Mouse (Mus musculus): ENCODE measurements around the gene Ttll13.

Gene Ttll13

DNA sequence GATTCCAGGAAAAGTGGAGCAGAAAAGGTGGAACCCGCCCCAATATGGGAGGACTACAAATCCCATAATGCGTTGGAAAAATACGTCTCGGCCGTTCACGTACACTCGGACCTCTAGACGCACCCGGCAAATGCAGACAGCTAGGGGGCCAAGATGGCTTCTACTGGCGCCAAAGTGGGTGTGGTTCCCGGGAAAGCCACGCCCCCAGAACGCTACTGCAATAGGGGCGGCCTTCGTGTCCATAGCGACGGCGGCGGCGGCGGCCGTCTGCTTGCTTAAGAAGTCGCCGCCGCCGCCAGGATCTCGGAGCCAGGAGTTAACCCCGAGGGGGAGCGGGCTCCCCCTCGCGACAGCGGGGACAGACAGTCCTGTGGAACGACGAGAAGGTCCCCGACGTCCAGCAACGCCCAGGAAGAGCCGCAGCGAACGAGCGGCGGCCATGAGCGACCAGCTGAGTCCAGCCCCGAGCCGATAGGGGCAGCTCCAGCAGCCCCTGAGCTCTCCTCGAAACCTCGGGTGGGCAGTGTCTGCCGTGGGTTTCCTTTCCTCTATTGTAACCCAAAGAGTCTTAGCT, at the start of gene Ttll13:
Gene Ttll13, plus strand, starts transcription at position 229 of the 574 bp plus-strand sequence.
- DNase-seq (ENCODE audit: extremely low spot score, low spot score): peak; percentile 94

DNA sequence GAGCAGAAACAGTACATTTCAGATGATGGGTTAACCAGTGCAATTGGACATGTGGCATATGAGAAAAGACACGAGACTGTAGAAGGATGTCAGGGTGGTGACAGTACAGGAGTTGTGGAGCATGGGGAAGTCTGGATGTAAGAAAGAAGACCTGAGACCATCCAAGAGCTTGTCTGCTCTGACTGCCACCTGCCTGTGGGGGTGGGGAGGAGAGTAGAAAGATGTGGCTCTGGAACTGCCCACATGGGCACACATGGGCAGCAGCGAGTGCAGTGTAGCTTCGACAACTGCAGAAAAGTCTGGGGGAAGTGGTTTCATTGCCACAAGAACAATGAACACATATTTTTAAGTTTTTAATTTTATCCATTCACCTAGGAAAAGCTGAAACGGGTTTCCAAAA, 48.8 kb upstream of the Ttll13 start:
- no peak for DNase-seq (ENCODE audit: extremely low spot score, low spot score)

DNA sequence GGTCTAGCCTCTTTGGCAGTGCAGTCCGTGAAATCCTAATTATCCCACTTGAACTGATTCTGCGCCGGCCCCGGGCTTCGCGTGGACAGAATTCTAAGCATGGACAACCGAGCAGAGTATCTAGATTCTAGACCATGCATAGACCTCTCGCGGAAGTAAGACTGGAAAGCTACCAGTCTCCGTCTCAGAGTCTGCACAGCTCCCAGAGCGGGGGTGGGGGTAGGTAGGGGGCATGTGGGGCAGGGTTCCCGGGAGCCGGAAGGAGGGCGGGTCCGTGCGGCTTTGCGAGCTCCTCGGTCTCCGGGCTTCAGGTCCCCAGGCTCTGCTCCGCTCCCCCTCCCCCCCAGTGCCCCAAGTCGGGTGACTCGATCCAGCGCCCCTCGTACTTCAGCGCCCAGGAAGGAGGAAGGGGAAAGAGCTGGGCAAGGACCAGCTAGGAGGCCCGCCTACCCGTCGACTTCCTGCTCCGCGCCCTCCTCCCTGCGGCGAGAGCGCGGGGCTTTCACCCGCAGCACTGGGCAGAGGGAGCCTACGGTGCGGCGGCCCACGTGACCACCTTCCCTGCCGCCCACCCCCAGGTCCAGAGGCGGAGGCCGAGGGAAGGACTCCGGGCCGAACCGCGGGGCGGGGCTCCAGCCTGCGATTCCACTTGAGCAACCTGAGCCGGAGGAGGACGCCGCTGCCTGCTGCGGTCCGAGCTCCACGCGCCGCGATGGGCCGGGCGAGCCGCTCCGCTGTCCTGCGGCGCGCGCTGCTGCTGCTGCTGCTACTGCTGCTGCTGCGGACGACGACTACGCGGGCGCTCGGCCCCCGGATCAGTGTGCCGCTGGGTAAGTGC, 48.0 kb upstream of the Ttll13 start:
- DNase-seq (ENCODE audit: extremely low spot score, low spot score): peak; percentile 89

DNA sequence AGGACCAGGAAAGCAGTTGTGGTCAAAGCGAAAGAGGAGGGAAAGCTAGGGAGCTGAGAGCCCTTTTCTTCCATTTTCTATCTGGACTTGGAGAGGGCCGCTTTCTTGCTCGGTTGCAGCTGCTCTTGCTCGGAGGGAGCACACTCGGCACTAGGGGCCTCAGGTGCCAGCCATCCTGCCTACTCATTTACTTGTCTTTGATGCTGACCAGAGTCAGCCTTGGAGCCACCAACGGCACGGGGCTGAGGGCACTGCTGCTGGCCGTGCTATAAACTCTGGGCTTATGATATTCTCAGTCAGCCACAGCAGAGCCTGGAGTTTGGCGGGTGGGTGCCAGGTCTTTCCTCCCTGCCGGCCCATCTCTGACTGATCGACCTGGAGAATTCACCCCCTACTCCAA, 47.3 kb upstream of the Ttll13 start:
- DNase-seq (ENCODE audit: extremely low spot score, low spot score): no peak

DNA sequence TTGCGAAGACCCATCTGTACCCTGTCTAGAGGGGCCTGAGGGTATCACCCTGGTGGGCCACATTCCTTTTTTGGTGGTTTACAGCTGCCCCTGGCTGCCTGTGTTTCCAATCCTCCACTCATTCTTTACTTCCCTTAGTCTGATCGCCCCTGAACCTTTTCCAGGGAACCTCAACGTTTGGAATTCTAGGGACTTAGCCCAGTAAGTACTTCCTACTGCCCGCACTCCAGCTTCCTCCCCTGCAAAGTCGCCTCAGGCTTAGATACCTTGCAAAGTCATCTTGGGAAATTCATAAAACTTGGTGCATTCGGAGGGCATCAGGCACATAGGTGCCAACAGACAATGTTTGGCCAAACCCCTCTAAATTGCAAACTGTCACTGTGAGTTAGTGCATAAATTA, 46.9 kb upstream of the Ttll13 start:
- DNase-seq (ENCODE audit: extremely low spot score, low spot score): no peak

DNA sequence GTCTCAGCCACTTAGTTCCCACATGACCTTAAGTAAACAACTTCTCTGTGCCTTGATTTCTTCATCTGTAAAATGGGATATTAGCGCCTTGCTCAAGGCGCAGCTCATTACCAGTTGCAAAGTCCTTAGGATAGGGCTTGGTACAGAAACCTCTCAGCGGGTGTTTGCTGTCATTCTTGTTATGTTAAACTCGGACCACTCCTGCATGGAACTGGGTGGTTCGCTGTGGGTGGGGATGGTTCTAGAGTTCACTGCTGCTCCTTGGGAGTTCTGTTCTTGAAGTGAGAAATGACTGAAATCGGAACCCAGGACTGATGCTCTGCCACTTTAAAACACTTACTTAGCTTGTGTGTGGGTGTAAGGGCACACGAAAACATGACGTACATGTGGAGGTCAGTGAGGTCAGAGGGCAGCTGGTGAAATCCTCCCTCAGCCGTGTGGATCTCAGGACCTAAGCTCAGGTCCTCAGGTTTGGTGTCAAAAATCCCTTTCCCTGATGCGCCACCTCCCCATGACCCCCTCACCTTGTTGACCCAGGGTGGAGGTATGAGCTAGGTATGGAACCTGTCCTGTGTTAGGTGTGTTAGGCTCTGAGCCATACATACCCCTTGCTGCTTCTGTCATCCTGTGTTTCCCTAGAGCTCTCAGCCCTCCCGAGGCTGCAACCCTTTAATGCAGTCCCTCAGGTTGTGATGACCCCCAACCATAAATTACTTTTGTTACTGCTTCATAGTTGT, 46.2 kb upstream of the Ttll13 start:
- no peak for DNase-seq (ENCODE audit: extremely low spot score, low spot score)

DNA sequence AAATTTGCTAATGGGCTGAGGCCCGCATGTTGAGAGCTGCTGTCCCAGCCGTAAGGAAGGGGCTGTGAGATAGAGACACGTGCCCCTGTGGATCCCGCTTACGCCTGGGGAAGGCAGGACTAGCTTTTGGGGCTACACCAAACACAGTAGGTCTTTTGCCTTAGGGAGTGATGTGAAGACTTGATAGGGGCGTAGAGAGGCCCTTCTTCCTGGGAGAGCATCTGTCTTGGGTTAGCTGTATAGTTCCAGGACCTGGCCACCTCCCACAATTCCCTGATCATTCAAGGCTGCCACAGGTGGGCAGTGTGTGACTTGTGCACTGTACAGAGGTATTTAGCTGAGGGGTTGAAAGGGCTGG, 45.6 kb upstream of the Ttll13 start:
- no peak for DNase-seq (ENCODE audit: extremely low spot score, low spot score)

DNA sequence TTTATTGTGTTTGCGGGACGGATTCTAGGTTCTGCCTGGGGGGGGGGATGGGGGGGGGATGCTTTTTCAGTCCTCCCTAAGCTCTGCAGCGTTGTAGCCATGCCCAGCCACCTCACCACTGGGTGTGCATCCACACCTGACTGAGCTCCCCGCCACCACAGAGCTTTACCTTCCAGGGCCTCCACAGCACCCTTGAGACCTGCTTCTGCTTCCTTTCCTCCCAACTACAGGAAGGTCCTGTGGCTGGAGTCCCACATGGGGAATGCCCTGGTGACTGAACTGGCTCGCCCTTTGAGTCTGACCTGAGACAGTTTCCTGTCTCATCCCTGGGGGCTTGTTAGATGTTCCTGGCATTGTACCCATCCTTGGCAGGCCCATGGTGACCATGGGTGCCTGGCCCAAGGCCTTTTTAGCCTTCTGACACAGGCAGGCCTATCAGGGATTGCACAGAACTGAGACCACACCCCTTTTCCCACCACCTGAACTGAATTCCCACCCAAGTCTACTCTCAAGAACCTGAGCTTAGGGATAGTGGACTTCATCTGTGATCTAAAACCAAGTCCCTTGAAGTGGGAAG, 45.1 kb upstream of the Ttll13 start:
- DNase-seq (ENCODE audit: extremely low spot score, low spot score): no peak

DNA sequence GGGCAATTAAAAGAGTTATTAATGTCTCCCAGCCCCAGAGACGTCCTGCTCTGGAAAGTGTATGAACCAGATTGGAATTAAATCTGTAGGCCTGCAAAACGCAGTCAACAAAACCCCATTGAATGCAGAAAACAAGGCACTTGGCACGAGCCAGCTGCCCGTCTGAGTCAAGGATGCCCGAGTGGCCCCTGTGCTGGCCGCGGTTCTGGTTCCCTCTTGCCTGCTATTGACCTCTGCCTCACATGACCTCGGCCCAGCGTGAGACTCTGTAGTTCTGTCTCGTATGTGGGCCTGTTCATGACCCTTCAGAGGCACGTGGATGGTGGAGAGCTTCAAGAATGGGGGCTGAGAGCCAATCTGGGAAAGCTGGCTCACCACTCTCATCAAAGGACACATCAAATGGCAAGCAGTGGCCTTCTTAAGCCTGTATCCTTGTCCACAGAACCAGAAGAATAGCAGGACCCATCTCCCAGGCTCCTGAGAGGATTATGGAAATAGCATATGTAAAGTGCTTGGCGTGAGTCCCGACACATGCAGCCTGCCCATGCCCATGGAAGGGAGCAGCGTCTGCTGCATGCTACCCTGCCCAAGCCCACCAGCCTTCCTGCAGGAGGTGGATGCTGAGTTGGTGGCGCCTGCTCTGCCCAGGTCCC, 44.2 kb upstream of the Ttll13 start:
- no peak for DNase-seq (ENCODE audit: extremely low spot score, low spot score)

DNA sequence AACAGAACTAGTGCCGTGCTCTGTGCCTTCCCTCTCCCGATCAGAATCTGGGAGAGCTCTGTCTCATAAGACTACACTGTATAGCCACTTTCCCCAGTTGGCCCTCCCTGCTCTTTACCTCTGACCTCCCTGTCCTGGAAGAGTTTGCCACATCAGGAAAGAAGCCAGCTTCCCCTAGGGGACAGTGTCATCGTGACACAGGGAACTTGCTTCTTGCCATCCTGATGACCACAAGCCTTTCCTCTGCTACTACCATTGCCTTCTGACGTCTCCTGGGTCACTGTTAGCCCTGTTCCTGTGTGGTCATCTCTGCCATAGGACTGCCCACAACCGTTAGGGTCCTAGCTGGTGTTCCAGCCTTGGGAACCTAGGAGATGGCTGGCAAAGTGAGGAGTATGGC, 43.2 kb upstream of the Ttll13 start:
- DNase-seq (ENCODE audit: extremely low spot score, low spot score): no peak

DNA sequence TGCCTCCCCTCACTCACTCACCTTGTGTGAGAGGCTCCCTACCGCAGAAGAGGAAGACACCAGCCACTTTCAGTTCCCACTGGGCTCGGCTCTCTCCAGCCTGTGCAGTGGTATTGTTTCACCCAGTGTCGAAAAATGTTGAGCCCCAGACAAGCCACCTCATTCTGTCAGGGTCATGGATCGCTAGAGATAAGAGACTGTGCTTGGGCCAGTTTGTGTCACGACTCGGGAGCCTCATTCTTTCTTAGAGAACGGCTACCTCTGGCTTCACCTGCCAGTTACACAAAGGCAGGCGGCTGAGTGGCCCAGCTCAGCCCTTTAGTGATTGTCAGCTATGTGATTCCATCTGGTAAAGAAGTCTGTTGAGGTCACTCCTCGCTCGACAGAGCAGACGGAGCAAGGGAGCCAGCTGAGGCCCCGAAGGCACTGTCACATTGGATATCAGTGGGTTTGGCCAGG, 42.5 kb upstream of the Ttll13 start:
- DNase-seq (ENCODE audit: extremely low spot score, low spot score): no peak

DNA sequence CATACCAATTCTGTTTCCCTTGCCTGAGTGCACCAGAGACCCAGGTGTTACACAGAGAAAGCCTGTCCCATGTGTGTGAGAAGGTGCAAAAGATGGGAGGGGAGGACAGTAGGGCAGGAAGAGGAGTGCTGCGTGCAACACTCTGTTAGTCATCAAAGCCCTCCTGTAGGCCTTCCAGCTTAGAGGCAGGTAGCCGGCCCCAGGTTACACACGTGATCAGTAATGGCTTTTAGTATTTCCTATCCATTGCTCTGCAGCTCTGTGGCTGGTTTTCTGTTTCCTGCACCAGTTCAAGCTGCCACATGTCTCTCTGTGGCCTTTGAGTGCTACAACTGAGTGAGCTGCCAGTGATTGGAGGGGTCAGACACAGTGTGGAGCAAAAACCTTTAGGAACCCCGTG, 41.8 kb upstream of the Ttll13 start:
- DNase-seq (ENCODE audit: extremely low spot score, low spot score): no peak

DNA sequence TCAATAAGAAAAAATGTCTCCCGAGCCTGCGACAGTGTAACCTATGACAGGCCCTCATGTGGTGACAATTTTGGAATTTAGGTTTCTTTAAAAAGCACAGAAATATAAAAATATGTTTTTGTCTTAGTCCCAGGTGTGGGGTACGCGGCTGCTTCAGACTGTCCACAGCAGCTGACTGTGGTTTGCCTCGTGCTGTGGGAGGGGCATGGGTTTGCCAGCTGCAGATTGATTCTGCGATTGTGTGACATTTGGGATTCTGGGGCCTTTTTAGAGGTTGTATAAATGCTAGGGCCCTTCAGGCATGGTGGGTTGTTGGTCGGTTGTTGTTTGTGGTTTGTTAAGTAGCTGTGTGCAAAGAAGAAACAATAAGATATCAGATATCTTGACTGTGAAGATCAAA, 41.2 kb upstream of the Ttll13 start:
- no peak for DNase-seq (ENCODE audit: extremely low spot score, low spot score)

DNA sequence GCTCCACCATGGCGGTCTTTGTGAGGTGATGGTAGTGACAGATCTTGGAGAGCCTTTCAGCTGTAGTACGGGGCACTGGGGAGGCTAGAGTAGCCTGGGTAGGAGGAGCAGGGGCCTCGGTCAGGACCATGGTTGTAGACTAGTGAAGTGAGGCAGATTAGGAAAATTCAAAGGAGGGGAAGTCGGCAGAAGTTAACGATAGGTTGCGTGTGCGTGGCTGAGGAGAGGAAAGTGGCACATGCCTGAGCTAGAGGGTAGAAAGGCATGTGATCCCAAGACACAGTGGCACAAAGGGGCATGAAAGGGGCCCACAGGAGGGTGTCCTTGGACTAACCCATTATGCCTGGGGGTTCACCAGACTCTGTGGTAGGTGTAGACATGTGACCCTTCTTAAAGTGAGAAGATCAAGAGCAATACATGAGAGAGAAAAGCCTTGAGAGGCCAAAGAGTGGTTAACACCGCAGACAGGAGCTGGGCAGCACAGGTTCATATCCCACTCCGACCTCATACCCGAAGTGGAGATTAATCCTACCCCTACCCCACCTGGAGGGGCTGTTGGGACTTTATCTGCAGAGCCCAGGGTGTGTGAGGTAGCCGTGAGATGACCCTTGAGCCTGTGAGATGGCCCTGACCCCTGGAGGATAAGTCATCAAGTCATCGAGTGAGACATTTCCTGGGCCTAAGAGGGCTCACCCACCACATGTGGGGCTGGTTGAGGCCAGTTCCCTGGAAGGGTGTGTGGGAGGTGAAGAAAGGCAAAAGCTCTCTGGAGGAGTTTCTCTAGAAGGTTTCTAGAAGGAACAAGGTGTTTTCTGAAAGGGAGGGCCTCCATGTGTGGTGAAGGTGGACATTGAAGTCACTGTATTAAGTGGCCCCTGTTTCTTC, 40.2 kb upstream of the Ttll13 start:
- DNase-seq (ENCODE audit: extremely low spot score, low spot score): no peak

DNA sequence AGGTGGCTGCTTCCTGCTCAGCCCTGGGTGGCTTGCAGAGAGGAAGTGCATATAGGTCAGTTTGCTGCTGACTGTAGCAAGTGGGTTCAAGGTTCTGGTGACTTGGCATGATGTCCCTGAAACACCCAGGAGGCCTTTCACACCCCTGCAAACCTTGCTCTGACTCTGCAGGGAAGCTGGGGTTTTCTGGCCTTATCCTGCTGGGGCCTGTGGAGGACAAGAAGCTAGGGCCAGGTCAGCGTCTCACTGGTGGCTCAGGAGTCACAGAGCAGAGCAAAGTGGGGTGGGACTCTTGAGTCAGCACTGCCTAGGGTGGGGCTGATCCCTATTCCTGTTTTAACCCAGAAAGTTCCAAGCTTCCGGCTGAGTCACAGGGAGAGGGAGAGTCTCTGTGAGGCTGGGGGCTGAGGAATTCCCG, 38.9 kb upstream of the Ttll13 start:
- no peak for DNase-seq (ENCODE audit: extremely low spot score, low spot score)

DNA sequence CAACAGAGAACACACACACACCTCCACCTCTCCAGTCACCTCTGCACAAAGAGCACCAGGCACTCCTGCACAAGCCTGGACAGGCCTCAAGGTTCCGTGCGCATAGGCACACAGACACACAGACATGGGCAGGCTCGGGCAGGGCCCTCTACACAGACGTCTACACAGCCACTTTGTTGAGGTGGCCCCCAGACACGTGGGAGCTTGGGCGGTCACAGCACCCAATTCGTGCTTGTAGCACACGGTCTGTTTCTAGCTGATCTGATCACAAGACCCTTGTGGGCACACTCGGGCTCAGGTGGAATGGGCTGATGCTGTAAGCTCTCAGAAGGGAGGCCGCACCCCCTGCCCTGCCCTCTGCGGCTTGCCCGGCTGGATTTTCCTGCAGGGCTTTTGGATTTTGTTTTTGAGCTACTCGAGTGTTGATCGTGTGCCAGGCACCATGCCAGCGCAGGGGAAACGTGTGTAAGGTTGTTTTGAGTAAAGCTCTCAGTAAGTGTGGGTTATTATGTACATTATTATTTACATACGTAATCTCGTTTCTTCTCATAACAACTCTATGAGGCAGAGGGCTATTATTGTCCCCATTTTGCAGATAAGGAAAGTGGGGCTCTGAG, 38.0 kb upstream of the Ttll13 start:
- DNase-seq (ENCODE audit: extremely low spot score, low spot score): no peak

DNA sequence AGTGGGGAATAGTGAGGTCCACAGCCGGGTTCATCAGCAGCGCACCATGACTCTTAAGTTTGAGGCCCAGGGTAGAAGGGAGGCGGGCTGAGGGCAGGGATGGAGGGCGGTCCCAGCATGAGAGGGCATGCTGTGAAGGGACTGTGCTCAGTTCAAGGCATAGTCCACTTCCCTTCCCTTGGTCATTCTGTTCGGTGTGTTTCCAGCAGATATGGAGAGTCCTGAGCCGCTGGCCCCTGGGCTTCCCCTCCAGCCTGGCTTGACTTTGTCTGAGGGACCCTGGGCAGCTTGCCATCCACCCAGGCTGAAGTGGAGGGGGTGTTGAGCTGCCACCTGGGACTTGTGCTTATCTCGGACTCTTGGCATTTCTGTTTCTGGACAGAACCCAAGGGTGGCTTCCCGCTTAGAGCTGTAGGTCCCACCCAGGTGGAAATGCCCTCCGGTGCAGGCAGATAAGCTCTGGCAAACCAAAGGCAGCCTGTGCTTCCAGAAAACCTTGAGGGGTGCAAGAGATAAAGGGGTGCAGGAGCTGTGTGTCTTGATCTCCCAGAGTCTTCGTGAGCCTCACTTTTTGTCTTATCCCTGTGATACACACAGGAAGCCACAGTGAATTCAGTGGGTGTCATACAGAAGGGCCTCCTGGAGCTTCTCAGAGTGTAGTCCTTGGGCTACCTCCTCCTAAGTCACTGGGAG, 37.3 kb upstream of the Ttll13 start:
- no peak for DNase-seq (ENCODE audit: extremely low spot score, low spot score)

DNA sequence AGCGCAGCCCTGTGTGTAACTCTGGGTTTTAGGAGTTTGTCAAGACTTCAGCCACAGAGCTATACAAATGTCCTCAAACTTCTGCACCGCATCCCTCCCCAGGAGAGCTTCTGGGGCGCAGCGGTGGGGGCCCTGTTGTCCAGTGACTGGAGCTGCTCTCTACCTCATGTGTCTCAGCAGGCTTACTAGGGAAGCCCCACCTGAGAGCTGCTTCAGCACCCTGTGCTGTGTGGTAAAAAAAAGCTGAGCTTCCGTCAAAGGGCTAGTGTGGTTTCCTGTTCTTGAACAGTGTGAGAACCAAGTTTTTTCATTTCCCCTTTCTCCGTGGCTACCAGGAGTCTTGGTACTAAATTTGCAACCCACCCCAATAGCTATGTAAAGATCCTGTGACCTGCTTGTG, 36.5 kb upstream of the Ttll13 start:
- DNase-seq (ENCODE audit: extremely low spot score, low spot score): no peak

DNA sequence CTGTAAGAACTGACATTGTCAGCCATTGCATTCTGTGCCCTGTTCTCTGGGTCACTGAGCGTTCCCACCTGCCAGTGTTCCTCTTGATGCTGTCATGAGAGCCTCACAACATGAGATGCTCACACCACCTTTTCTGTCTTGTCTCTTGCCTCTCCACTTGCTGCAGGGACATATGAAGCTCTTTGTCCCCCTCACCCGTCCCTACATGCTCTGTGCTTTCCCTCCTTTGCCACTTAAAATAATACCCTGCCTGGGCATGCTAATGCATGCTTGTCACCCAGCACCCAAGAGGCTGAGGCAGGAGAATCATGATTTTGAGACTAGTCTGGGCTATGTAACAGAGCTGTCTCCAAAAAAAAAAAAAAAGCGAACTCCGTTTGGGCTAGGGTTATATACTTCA, 35.2 kb upstream of the Ttll13 start:
- no peak for DNase-seq (ENCODE audit: extremely low spot score, low spot score)

DNA sequence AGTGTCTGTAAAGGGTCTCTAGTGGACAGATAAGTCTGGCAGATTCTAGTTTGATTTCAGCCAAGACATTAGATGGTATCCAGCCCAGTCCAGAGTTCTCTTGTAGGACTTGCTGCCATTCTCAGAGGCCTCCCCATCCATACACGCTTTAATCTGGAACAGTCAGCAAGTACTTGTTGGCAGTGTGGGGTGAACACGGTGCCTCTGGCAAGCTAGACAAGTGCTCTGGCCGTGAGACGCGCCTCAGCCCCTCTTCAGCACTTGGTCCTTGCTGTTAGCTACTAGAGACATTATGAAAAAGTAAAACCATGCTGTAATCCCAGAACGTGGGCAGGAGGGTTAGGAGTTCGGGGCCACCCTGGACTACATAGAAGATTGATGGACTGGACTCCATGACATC, 32.6 kb upstream of the Ttll13 start:
- no peak for DNase-seq (ENCODE audit: extremely low spot score, low spot score)

All from neural tube, embryonic 10.5 days (tissue).